Mouse (Mus musculus) G1E (cell line): ENCODE measurements at regions not wholly inside any gene's neighbourhood (a gene's known extent, or its start where the extent isn't known, plus 50 kb on each side); places are given as distances from the start of the nearest gene placed in this dataset.

Experiments used
- ATAC-seq: 2 replicates; pipeline ENCODE4 v1.8.0; 2016; ENCODE audit warnings: mild to moderate bottlenecking; ENCODE audit not compliant: insufficient number of reproducible peaks, poor library complexity, low FRiP score, severe bottlenecking; ENCODE audit errors: extremely low read depth
- DNase-seq: peaks from one replicate; pipeline ENCODE4 v3.0.0; 2012; ENCODE audit warnings: low spot score
- H3K27me3 ChIP-seq: 2 replicates; pipeline ENCODE4 v1.6.1; 2012; ENCODE audit warnings: mild to moderate bottlenecking, low read length, inconsistent platforms; ENCODE audit not compliant: insufficient read depth
- H3K36me3 ChIP-seq: replicated peaks from 2 replicates; pipeline ENCODE3; 2012; ENCODE audit warnings: mild to moderate bottlenecking, inconsistent platforms
- H3K4me1 ChIP-seq: 2 replicates; pipeline ENCODE4 v1.6.1; 2012; ENCODE audit warnings: low read depth, low read length, inconsistent platforms, mixed read lengths; ENCODE audit not compliant: insufficient read depth
- H3K4me3 ChIP-seq: 2 replicates; pipeline ENCODE4 v1.5.1; 2012; ENCODE audit warnings: low read depth, mild to moderate bottlenecking, inconsistent platforms, low read length, moderate library complexity, mixed read lengths
- H3K9me3 ChIP-seq: replicated peaks from 2 replicates; pipeline ENCODE4 v1.6.1; 2012; ENCODE audit warnings: inconsistent platforms
- CTCF ChIP-seq: IDR thresholded peaks from 2 replicates; pipeline ENCODE4 v1.5.1; 2012; ENCODE audit warnings: low read depth, low read length, inconsistent platforms, mixed read lengths
- GATA1 ChIP-seq: IDR thresholded peaks from 2 replicates; pipeline ENCODE4 v1.6.1; 2012; ENCODE audit warnings: borderline replicate concordance, low read length, inconsistent platforms, mixed read lengths
- GATA2 ChIP-seq: IDR thresholded peaks from 2 replicates; pipeline ENCODE4 v1.6.1; 2012; ENCODE audit warnings: low read depth, low read length, inconsistent platforms, borderline replicate concordance
- POLR2AphosphoS5 ChIP-seq: IDR thresholded peaks from 2 replicates; pipeline ENCODE4 v1.6.1; 2012; ENCODE audit warnings: low read depth, low read length, inconsistent platforms; ENCODE audit not compliant: insufficient replicate concordance
- TAL1 ChIP-seq: conservative IDR thresholded peaks from 2 replicates; pipeline ENCODE4 v1.6.1; 2012; ENCODE audit warnings: low read depth, low read length, inconsistent platforms, mixed read lengths

DNA sequence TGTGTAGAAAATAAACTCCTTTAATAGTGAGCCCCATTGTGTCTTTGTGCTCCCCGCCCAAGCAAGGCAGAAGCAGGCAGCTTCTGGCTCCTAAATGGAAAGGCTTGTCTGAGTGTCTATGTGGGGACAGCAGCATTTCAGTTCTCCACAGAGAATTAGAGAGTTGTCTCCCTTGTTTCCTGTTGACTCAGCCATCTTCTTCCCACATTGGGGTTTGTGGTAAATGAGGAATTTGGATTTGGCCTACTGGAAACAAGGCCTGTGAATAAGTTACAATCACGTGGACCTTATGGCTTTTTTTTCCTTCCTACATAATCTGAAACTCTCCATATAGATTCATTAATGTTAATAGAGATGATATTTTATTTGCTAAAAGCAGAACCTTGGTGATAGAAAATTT, 158.9 kb upstream of the Lef1 start:
- no peak for DNase-seq

GRCm38 (mm10) chr3:130950872-130951271, 159.4 kb upstream of the Lef1 start:
- DNase-seq (no peak), ATAC-seq (no peak)
- no peaks in the 10 kb centered on the region for H3K27me3 ChIP-seq
- H3K9me3 ChIP-seq, result peaks cover 48% of the 10 kb centered on the region
- H3K4me3 ChIP-seq, result no peak overlapping the region
- no peaks in the 10 kb centered on the region for H3K36me3 ChIP-seq
- no peak for TF ChIP-seq CTCF
- no peak for TF ChIP-seq GATA2
- TF ChIP-seq POLR2AphosphoS5, result no peak
- no peak for TF ChIP-seq GATA1
- no peak for TF ChIP-seq TAL1
- H3K4me1 ChIP-seq, result no peaks in the 10 kb centered on the region

More for the DNA sequence above, 158.9 kb upstream of the Lef1 start:
- H3K36me3 ChIP-seq, result no peaks in the 10 kb centered on the region
- ATAC-seq, result no peak
- H3K9me3 ChIP-seq, result peaks cover 45% of the 10 kb centered on the region
- no peaks in the 10 kb centered on the region for H3K27me3 ChIP-seq
- no peaks in the 10 kb centered on the region for H3K4me1 ChIP-seq
- TF ChIP-seq TAL1 (no peak), GATA1 (no peak), POLR2AphosphoS5 (no peak), GATA2 (no peak), CTCF (no peak)
- H3K4me3 ChIP-seq, result no peak overlapping the region

- H3K4me3 ChIP-seq, result no peak overlapping the region
- no peaks in the 10 kb centered on the region for H3K27me3 ChIP-seq
- peaks cover 38% of the 10 kb centered on the region for H3K9me3 ChIP-seq
- no peaks in the 10 kb centered on the region for H3K4me1 ChIP-seq
- DNase-seq (no peak), ATAC-seq (no peak)
- H3K36me3 ChIP-seq, result no peaks in the 10 kb centered on the region
- TF ChIP-seq TAL1, result no peak
Observed at GRCm38 (mm10) chr3:130947880-130948279, 162.4 kb upstream of the Lef1 start.

GRCm38 (mm10) chr3:130947277-130947606, 163.0 kb upstream of the Lef1 start:
- Histone ChIP-seq H3K36me3 (no peaks in the 10 kb centered on the region), H3K9me3 (peaks cover 38% of the 10 kb centered on the region), H3K27me3 (no peaks in the 10 kb centered on the region), H3K4me1 (no peaks in the 10 kb centered on the region), H3K4me3 (no peak overlapping the region)
- TF ChIP-seq GATA1 (no peak), TAL1 (no peak), GATA2 (no peak), CTCF (no peak), POLR2AphosphoS5 (no peak)
- DNase-seq, result no peak
- ATAC-seq, result no peak

DNA sequence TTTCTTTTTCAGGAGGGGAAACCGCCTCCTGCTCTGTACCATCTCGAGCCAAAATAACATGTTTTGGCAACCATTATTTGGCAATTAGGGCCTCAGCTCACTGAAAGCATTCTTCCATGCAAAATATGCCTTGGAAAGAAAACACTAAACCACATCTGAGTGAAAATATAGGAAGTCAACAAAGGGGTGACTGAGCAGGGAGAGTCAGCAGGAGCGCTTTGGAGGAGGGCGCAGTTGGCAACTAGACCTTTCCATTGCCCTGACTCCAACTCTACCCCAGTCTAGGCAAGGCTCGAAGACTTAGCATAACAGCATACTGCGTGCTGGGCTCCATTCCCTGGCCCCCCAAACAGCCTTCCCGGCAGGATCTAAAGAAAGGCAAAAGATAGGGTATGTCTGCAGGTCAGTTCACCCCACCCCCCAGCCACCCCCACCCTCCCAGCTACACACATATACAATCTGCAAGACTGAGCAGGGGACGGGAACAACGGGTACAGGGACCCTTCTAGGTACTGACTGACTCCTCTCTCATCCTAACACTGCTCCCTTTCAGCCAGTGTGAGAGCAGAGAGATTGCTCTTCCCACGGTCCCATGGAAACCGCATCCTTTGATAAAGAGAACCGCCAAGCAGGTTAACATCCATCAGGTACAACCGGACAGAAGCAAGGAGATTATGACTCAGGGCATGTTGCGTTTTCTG, 163.5 kb upstream of the Lef1 start:
- no peak overlapping the region for H3K4me3 ChIP-seq
- H3K9me3 ChIP-seq, result peaks cover 43% of the 10 kb centered on the region
- DNase-seq, result no peak
- no peaks in the 10 kb centered on the region for H3K36me3 ChIP-seq
- no peaks in the 10 kb centered on the region for H3K4me1 ChIP-seq
- ATAC-seq, result no peak
- no peak for TF ChIP-seq GATA2
- TF ChIP-seq CTCF, result no peak
- TF ChIP-seq POLR2AphosphoS5, result no peak
- no peak for TF ChIP-seq GATA1
- no peak for TF ChIP-seq TAL1
- no peaks in the 10 kb centered on the region for H3K27me3 ChIP-seq

GRCm38 (mm10) chr3:130945861-130946449, 164.3 kb upstream of the Lef1 start:
- DNase-seq (no peak), ATAC-seq (no peak)
- Histone ChIP-seq H3K9me3 (peaks cover 47% of the 10 kb centered on the region), H3K36me3 (no peaks in the 10 kb centered on the region), H3K4me1 (no peaks in the 10 kb centered on the region), H3K4me3 (no peak overlapping the region), H3K27me3 (no peaks in the 10 kb centered on the region)
- no peak for TF ChIP-seq POLR2AphosphoS5
- TF ChIP-seq TAL1, result no peak
- TF ChIP-seq GATA1, result no peak
- TF ChIP-seq GATA2, result no peak
